Mouse (Mus musculus): ENCODE data around the gene Sult2b1. TPM values are rescaled to one million over a fixed set of nuclear protein-coding genes. Genes with fewer than 3 reads are reported as not detected.

Sult2b1 gene
- 5.2 TPM for total RNA-seq (2023)

DNA sequence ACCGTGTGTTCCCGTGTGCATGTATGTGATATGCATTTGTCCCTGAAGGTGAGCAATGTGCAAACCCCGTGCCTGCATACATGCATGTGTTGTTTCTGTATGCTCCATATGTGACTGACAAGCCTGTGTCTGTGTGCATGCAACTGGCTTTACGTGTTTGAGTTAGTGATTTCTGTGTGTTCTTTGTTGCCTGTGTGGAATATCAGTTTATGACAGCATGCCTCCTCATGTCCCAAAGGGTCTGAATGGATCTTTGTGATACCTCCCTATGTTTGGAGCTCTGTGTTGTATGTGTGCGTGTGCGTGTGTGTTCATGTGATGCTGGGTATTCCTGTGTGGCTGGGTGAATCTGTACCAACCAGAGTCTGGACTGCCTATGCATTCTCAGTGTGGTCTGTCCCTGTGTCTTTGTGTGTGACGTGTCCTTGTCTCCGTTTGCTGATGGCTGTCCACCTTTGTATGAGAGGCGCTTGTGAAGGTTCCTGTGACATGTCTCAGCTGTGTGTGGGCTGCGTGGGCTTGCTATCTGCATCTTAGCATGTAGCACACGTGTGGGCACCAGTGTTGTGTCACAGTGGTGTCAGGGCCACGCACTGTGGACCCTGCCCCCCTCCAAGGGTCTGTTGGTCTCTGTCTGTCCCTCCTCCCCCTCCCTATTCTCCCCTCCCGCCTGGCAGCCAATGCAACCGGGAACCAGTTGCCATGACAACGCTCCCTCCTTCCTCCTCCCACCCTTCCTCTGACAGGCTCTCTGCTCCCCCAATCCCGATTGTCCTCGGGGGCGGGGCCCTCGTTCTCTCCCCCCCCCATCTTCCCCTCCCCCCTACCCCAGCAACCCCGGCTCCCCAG is at the start of gene Sult2b1:
TSS of gene Sult2b1 (minus strand) at position 146 of the 849 bp plus-strand sequence.

DNA sequence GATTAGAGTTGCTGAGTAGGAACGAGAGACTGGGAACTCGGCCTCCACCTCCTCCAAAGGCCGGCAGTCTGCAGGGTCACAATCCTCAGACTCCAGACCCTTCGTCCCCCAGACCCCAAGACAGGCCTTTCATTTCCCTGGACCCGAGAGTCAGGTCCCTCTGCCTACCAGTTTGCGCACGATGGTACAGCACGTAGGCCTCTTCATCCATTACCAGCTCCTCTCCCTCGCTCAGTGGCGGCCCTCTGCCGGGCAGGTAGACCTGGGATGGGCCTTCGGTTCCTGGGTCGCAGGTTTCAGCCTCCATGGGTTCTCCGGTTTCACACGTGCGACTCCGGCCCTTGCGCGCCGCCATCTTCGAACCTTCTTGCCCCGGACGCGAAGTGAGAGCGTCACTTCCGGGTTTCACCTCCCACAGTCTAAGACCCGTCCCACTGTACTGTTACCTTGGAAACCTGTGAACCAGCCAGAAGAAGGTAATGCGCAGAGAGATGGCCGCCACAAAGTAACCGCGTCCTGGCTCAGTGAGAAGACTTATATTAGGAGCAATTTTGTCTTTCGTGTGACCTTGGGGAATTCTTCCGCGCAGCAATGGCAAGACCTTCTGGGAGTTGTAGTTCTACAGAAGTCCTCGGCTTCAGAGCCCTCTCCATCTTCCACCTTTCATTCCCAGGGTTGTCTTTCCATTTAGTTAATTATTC is 46.1 kb upstream of the Sult2b1 start, which contains the start of gene Grwd1:
TSS of gene Grwd1 (minus strand) at position 518 of the 701 bp plus-strand sequence.

DNA sequence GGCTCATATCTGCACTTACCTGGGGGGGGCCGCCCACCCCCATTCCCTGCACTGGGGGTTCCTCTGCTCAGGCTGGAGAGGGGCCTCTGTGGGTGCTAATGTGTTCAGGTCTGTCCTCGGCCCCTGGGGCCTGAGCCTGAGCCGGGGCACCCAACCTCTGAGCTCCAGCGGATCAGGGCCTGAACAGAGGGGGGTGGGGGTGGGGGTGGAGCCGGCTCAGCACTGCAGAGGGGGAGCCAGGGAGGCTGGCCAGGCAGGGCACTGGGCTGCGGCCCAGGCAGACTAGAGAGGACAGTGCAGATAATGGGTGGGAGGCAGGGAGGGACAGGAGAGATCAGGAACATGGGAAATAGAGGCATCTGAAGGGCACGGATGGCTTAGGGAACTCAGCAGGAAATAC is 40.1 kb upstream of the Sult2b1 start, which contains the start of gene Kcnj14:
TSS of gene Kcnj14 (minus strand) at position 185 of the 400 bp plus-strand sequence.

DNA sequence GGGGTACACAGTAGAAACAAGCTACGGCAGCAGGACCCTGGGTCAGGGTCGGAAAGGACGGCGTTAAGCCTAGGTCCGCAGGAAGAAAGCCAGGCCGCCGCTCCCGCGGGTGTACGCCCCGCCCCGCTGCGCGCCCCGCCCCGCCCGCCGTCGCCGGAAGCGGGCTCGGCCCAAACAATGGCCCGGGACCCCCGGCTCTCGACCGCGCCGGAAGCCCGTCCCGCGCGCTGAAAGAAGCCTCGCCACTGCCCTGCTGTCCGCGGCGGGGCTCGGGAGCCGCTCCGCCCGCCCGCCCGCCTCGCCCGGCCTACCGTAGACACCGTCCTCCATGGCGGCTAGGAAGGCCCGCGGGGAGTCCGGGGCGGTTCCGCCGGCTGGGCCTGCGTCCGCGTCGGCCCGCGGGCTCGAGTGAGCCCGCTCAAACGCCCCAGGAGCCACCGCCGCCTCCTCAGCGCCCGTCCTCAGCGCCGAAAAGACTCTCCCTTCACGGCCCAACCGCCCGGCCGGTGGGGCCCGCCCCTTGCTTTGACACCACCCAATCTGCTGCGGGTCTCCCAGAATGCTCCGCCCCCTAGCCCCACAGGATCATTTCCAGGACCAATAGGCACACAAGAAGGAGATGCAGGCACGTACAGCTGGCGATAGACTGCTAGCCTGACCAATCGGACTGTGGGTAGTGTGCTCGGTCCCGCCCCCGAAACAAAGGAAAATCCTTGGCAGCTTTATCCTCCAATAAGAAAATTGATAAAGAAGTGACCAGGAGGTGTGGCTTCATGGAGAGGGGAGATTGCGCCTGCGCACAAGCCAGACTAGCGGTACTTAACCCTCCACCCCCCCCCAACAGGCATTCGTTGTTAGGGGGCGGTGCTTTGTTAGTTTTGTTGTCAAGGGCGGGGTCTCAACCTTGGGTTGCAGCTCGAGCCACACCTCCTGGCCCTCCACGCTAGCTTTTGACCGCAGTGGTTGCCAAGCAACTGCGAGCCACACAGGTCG is 29.6 kb upstream of the Sult2b1 start, which contains the start of gene Cyth2:
TSS of gene Cyth2 (minus strand) at position 795 of the 993 bp plus-strand sequence.

DNA sequence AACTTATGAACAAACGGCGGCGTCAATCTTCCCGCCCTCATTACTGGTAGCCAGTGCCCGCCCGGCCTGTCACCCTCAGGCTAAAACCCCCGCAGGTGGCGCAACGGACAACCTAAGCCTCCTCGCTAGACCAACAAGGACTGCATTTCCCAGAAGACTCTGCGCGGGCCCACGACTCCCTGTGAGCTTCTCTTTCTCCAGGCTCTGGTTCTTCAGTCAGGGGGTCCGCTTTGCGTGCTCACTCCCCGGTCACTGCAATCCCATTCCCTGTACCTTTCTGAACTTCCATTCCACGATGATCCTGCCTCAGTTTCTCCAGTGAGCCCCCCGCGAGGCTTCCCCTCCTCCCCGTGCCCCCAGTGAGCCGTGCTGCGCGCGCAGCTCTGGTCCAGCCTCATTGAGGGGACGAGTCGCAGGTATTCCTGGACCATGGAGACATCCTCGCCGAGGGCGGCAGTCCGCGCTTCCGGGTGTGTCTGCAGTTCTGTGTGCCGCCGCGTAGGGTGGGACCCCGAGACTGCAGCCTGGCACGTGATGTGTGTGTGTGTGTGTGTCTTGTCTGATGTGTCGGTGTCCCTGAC is 868 bp downstream of the Sult2b1 start, which contains the start of gene Lmtk3:
TSS of gene Lmtk3 (plus strand) at position 228 of the 581 bp plus-strand sequence.

DNA sequence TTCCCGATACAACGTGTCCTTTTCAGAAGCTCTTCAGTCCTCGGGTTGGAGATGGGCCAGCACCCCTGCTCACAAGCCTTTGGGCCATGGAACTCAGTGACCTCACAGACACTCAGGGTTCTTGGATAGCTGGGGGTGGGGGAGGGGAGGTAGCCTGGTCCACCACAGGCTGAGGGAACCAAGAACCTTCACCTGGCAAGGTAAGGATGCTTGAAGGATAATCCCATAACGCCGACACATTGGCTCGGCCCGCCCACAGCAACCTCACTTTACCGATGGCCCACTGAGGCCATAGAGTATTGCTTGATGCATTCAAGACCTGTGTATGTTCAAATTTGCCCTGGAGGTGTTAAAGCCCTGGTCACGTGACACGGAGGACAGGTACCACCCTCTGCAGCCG is 58.8 kb downstream of the Sult2b1 start, which contains the start of gene Spaca4:
TSS of gene Spaca4 (minus strand) at position 101 of the 400 bp plus-strand sequence.

DNA sequence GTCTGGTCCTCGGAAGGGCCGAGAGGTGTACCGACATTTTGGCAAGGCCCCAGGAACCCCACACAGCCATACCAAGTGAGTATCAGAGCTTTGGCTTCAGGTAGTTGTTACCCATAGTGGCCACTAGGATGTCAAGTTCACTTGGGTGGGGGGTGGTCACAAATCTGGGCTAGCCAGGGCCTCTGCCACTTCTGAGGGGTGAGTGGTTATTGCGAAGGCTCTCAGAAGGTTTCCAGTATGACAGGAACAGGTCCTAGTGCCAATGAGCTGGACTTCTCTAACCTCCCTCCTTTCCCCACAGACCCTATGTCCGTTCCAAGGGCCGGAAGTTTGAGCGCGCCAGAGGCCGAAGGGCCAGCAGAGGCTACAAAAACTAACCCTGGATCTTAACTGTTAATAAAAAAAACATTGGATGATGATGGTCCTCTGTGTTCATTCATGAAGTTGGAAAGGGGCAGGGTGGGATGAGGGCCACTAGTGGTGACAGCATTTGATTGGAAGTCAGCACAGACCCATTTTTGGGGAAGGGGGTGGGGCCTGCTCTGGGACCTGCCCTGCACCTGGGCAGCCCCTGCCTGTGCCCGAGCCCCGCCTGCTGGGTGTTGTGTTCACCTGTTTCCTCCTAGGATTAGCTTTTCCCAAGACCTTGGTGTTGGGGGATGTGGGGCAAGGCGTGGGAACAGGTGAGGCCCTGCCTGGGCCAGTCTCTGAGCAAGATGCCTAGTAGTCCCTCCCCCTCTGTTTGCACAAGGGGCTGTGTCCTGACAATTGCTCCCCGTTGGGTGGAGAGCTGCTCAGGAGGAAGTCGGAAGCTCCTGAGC is 63.8 kb downstream of the Sult2b1 start, which contains the start of gene Fam83e:
TSS of gene Fam83e (plus strand) at position 800 of the 821 bp plus-strand sequence.

DNA sequence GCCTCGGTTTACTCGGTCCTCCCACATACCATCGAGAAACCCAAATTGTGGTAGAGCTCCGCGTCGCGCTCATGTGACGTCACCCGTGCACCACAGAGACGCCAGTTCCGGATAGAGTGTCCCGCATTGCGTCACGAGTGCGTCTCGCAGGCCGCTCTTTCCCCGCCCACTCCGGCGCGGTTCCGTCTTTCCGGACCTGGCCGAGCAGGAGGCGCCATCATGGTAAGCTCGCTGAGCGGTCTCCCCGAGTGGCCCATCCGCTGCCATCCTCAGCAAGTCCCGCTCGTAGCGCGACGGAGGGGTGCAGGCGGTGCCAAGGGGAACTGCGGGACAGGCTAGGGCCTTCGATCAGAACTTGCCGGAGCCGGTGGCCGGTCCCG is 66.6 kb downstream of the Sult2b1 start, which contains the start of gene Sphk2:
TSS of gene Sphk2 (minus strand) at position 85 of the 380 bp plus-strand sequence.

DNA sequence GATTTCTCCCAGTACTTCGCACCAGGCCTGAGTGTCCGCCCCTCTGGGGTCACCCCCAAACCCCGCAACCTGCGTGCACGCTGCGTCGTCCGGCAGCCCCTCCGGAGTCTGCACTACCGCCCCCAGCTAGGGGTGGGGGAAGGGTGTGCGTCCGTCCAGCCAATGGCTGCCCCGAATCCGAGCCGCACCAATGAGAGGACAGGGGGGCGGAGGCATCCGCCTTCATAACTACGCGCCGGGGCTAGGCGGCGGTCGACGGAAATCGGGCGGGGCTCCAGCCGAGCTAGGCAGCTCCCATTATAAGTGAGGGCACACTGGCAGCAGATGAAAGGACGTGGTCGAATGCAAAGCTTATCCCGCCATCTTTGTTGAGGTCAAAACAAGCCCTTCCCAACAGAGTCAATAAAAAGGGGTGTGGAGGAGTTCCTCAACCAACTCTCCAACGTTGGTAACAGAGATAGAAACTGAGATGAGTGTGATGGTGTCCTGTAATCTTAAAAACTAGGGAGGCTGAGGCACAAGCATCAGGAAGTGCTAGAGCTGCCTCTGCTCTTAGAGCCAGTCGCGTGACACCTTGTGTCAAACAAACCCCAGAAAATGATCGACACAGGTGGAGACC is 69.3 kb downstream of the Sult2b1 start, which contains the start of gene Rpl18:
TSS of gene Rpl18 (plus strand) at position 368 of the 619 bp plus-strand sequence.

DNA sequence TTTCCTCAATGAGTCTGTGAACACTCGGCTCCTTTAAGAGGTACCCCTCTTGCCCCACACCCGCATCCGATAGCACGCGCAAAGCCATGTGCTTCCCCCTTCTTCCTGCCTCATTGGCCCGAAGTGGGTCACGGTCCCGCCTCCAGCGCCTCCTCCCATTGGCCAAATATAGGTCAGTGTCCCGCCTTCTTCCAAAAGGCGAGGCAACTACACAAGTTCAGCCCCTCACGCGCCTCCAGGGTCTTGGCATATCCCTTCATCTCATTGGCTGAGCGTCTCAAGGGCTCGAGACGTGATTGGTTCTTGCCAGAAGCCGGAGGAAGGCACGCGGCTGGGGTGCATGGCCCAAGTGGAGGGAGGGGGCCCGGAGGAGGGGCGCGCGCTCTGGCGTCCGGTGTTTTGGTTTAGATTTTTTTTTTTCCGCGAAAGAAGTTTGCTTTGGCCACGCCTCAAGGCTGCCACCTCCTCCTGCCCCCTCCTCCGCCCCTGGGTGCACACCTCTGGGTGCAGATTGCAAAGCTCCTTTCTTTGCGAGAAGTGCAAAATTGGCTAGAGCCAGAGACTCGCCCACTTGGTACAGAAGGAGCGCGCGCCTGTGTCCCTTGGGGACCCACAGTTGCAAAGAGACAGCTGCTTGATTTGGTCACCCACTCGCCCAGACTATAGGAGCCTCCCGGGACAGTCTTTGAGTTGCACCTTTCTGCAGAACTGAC is 79.6 kb downstream of the Sult2b1 start, which contains the start of gene Dbp:
TSS of gene Dbp (plus strand) at position 359 of the 713 bp plus-strand sequence.

DNA sequence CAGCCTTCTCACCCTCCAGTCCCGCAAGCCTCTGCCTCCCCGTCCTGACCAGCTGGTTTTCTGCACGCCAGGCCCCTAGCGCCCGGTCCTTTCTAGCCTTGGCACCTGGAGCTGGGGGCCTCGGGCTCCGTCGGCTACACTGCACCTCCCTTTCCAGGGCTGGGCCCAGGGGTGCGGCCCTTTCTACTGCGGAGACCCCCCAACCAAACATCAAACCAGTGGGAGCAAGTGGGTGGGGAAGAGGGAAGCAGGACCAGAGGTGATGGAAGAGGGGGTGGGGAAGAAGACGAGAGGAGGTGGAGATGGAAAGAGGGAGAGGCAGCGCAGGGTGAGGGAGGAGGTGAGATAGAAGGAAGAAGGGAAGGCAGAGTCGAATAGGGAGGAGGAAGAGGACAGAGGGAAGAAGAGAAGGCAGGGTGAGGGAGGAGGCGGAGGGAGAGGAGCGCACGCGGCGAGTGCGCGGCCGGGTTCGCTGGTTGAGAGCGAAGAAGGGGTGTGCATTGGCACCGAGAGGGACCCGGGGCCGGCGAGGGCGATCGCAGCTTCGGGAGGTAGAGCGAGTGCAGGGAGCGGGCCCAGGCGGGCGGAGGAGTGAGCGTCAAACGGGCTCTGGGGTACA is 84.8 kb downstream of the Sult2b1 start, which contains the start of gene Car11:
TSS of gene Car11 (plus strand) at position 321 of the 619 bp plus-strand sequence.

DNA sequence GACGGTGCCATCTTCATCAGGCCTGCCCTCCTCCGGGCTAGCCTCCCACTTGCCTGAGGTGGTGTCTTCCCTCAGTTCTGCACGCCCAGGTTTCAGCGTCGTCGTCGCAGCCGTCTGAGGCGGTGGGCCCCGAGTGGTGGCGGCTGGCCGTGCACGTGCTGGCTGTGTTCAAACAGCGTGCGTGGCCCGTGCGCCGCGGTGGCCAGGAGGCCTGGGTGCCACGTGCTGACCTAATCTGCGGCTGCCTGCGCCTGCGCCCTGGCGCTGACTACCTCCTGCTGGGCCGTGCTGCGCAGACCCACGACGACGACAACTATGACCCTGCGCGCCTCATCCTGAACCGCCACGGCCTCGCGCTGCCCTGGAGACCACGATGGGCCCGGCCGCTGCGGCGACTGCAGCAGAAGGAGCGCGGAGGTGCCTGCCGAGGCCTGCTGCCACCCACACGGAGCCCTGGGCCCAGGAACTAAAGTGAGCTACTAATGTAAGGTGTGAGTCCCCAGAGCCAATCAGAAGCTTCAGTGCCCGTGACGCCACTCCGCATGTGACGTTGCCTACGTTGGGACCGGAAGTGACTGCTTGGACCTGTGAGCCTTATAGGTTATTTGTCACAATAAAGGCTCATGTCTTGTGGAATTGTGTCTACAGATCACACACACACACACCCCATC is 90.4 kb downstream of the Sult2b1 start, which contains the start of gene Sec1:
TSS of gene Sec1 (minus strand) at position 482 of the 671 bp plus-strand sequence.

DNA sequence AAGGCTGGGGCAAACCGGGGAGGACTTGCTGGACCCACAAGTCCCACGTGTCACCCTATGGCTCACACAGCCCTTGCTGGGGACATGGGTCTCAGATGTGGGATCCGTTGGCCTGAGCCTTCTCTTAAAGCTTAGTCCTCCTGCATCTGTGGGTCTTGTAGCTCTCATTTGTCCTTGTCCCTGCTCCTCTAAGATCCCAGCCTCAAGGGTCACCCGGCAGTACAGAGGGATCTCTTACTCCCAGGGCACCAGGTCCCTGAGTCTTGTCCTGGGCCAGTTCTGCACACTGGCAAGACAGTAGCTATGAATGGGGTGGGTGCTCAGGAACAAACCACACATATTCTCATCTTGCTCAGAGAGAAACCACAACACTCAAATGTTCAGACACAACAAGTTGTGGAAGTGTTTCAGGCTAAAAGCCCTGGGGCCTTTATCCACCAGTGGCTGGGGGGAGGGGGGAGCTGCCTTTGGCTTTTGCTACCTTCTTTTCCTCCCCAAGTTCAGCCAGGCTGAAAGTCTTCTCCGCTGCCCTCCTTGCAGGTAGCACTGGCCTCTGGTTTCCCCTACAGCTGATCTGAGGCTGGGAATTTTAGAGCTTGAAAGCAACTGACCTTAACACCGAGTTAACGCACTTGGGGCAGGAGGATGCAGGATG is 100.9 kb downstream of the Sult2b1 start, which contains the start of gene Ntn5:
TSS of gene Ntn5 (plus strand) at position 627 of the 655 bp plus-strand sequence.

Data from CD4-positive naive resting alpha-beta T cell, adult 76 days (primary cell).